Mouse (Mus musculus): Measurements from ENCODE around the gene Magoh. TPM values are rescaled to one million over a fixed set of nuclear protein-coding genes. Genes with fewer than 3 reads are reported as not detected.

Magoh gene
- total RNA-seq, 1 experiment: 192 TPM

DNA sequence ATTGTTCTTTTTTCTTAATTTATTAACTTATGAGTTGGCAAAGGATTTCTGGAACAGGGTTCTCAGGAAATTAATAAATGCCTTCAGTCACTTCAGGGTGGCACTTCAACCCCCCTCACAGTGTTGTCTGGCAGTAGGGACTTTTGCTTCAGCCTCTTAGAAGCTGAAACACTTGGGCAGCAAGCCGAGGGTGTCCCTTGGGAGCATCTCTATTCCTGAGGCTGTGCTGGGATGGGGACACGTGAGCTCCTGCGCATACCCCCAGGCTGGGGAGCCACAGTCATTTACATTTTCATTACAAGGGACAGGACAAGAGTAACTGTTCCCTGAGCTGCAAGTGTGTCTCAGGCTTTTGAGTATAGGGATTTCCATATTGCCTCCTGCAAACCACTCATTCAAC, 41.6 kb upstream of the Magoh start:
- Histone ChIP-seq H3K27ac (ENCODE audit: insufficient read depth, low read depth, low read length, poor library complexity, severe bottlenecking) (no peak overlapping the region), H3K9ac (ENCODE audit: insufficient read depth, low read depth, low read length, poor library complexity, severe bottlenecking) (no peak overlapping the region), H3K36me3 (ENCODE audit: control insufficient read depth, insufficient read depth, low read length, poor library complexity, severe bottlenecking) (no peaks in the 10 kb centered on the region), H3K4me1 (ENCODE audit: control insufficient read depth in 2 of 2, insufficient read depth in 2 of 2, low read length in 2 of 2, poor library complexity in 1 of 2) (peaks cover 2 to 3% of the 10 kb centered on the region in 2 experiments; a peak in 1 of 4 replicates), H3K9me3 (ENCODE audit: control insufficient read depth, insufficient read depth, low read depth, low read length) (no peaks in the 10 kb centered on the region), H3K4me3 (ENCODE audit: insufficient read depth in 1 of 2, low read depth in 1 of 2, low read length in 2 of 2, poor library complexity in 1 of 2, severe bottlenecking in 1 of 2) (no peak overlapping the region)
- no peak for TF ChIP-seq MAFK (IDR thresholded peaks at IDR 0.05; ENCODE audit: insufficient read depth, low read depth, low read length)
- no peak for TF ChIP-seq HCFC1 (IDR thresholded peaks at IDR 0.05; ENCODE audit: borderline replicate concordance, insufficient read depth, low read length)
- TF ChIP-seq CHD2 (IDR thresholded peaks at IDR 0.05; ENCODE audit: low read depth, low read length): no peak
- no peak for TF ChIP-seq ZNF384 (IDR thresholded peaks at IDR 0.05; ENCODE audit: low read depth, low read length)
- no peak for TF ChIP-seq ZC3H11A (IDR thresholded peaks at IDR 0.05; ENCODE audit: borderline replicate concordance, low read depth, low read length)
- no peak for DNase-seq (ENCODE audit: low read depth, low spot score)
- in situ Hi-C loops (cut with MboI; ENCODE audit: low sequenced_read_pairs in 2 of 2, unreplicated experiment in 2 of 2): no loop called here

DNA sequence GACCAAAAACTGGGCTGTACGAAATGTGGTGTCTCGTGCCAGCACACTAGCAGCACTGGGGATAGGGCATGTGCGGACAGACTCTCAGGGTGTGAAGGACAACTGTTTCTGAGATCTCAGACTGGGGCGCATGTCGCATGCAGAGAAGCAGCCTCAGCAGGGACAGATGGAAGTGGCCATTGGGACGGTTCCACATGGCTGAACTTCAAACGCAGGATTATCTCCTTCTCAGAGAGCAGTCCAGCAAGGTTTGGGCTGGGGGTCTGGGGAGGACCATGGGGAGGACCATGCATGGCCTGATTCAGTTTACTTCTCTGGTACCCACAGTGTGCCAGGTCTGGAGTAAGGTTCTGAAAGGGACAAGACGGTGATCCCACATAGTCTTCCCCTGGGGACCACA, 35.9 kb upstream of the Magoh start:
- no peak overlapping the region for H3K4me3 ChIP-seq (ENCODE audit: insufficient read depth in 1 of 2, low read depth in 1 of 2, low read length in 2 of 2, poor library complexity in 1 of 2, severe bottlenecking in 1 of 2)
- H3K27ac ChIP-seq (ENCODE audit: insufficient read depth, low read depth, low read length, poor library complexity, severe bottlenecking): no peak overlapping the region
- in situ Hi-C loops (cut with MboI; ENCODE audit: low sequenced_read_pairs in 2 of 2, unreplicated experiment in 2 of 2): loop anchor here in 1 of 2 experiments (10.0 kb wide), 1 partner anchor 109 kb away; no protein-coding TSS in a partner anchor
- H3K9me3 ChIP-seq (ENCODE audit: control insufficient read depth, insufficient read depth, low read depth, low read length): no peaks in the 10 kb centered on the region
- DNase-seq (ENCODE audit: low read depth, low spot score): no peak
- H3K36me3 ChIP-seq (ENCODE audit: control insufficient read depth, insufficient read depth, low read length, poor library complexity, severe bottlenecking): no peaks in the 10 kb centered on the region
- no peak for TF ChIP-seq ZNF384 (IDR thresholded peaks at IDR 0.05; ENCODE audit: low read depth, low read length)
- no peak for TF ChIP-seq CHD2 (IDR thresholded peaks at IDR 0.05; ENCODE audit: low read depth, low read length)
- no peak for TF ChIP-seq MAFK (IDR thresholded peaks at IDR 0.05; ENCODE audit: insufficient read depth, low read depth, low read length)
- TF ChIP-seq HCFC1 (IDR thresholded peaks at IDR 0.05; ENCODE audit: borderline replicate concordance, insufficient read depth, low read length): no peak
- TF ChIP-seq ZC3H11A (IDR thresholded peaks at IDR 0.05; ENCODE audit: borderline replicate concordance, low read depth, low read length): no peak
- no peak overlapping the region for H3K9ac ChIP-seq (ENCODE audit: insufficient read depth, low read depth, low read length, poor library complexity, severe bottlenecking)
- H3K4me1 ChIP-seq (ENCODE audit: control insufficient read depth in 2 of 2, insufficient read depth in 2 of 2, low read length in 2 of 2, poor library complexity in 1 of 2): peaks cover 0 to 1% of the 10 kb centered on the region in 2 experiments; a peak in 1 of 4 replicates

DNA sequence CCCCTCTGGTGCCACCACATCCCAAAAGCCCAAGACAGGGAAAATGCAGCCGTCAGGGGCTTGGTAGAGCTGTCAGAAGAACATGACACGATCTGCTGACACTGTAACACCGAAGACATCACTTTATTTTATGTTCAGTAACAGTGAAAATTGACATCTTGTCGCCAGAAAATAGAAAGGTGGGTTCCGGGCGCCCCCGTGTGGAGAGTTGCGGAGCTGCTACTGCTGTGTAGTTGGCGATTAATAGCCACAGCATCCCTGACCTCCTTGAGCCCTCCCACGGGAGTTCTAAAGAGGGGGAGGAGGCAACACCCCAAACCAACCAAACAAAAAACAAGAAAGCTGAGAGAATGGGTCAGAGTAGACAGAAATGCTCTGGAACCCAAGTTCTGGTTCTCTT, 34.6 kb upstream of the Magoh start:
- in situ Hi-C loops (cut with MboI; ENCODE audit: low sequenced_read_pairs in 2 of 2, unreplicated experiment in 2 of 2): loop anchor here in 1 of 2 experiments (10.0 kb wide), 1 partner anchor 110 kb away; no protein-coding TSS in a partner anchor
- no peak overlapping the region for H3K9ac ChIP-seq (ENCODE audit: insufficient read depth, low read depth, low read length, poor library complexity, severe bottlenecking)
- no peak for DNase-seq (ENCODE audit: low read depth, low spot score)
- H3K36me3 ChIP-seq (ENCODE audit: control insufficient read depth, insufficient read depth, low read length, poor library complexity, severe bottlenecking): no peaks in the 10 kb centered on the region
- H3K4me1 ChIP-seq (ENCODE audit: control insufficient read depth in 2 of 2, insufficient read depth in 2 of 2, low read length in 2 of 2, poor library complexity in 1 of 2): peaks cover 0 to 1% of the 10 kb centered on the region in 2 experiments; a peak in 1 of 4 replicates
- no peak overlapping the region; the same call in 1 of the 2 replicates for H3K27ac ChIP-seq (ENCODE audit: insufficient read depth, low read depth, low read length, poor library complexity, severe bottlenecking)
- no peak overlapping the region for H3K4me3 ChIP-seq (ENCODE audit: insufficient read depth in 1 of 2, low read depth in 1 of 2, low read length in 2 of 2, poor library complexity in 1 of 2, severe bottlenecking in 1 of 2)
- TF ChIP-seq ZC3H11A (IDR thresholded peaks at IDR 0.05; ENCODE audit: borderline replicate concordance, low read depth, low read length) (peak; percentile 75), HCFC1 (IDR thresholded peaks at IDR 0.05; ENCODE audit: borderline replicate concordance, insufficient read depth, low read length) (no peak)
- no peaks in the 10 kb centered on the region for H3K9me3 ChIP-seq (ENCODE audit: control insufficient read depth, insufficient read depth, low read depth, low read length)

DNA sequence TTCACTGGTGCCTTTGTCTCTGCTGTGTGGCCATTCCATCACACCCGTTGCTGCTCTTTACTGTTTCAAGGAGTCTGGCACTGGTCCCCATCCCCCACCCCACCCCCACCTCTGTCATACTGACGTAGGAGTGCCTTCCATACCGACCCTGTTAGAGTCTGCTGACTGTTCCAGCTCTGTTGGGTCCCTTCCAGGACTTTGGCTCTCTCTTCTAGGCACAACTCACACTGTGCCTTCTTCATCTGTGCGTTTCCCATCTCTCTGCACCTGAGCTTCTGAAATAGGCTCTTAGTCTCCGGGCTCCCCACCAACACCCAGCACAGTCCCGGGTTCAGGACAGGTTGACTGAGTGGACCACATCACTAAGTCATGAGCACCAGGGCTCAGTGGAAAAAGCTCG, 32.8 kb upstream of the Magoh start:
- no peak overlapping the region for H3K9ac ChIP-seq (ENCODE audit: insufficient read depth, low read depth, low read length, poor library complexity, severe bottlenecking)
- H3K4me1 ChIP-seq (ENCODE audit: control insufficient read depth in 2 of 2, insufficient read depth in 2 of 2, low read length in 2 of 2, poor library complexity in 1 of 2): peaks cover 0 to 1% of the 10 kb centered on the region in 2 experiments; a peak in 1 of 4 replicates
- H3K4me3 ChIP-seq (ENCODE audit: insufficient read depth in 1 of 2, low read depth in 1 of 2, low read length in 2 of 2, poor library complexity in 1 of 2, severe bottlenecking in 1 of 2): no peak overlapping the region; a peak in 1 of 4 replicates
- DNase-seq (ENCODE audit: low read depth, low spot score): no peak
- H3K27ac ChIP-seq (ENCODE audit: insufficient read depth, low read depth, low read length, poor library complexity, severe bottlenecking): no peak overlapping the region
- TF ChIP-seq CHD2 (IDR thresholded peaks at IDR 0.05; ENCODE audit: low read depth, low read length): no peak
- in situ Hi-C loops (cut with MboI; ENCODE audit: low sequenced_read_pairs in 2 of 2, unreplicated experiment in 2 of 2): loop anchor here in 1 of 2 experiments (10.0 kb wide), 1 partner anchor 112 kb away; no protein-coding TSS in a partner anchor
- no peaks in the 10 kb centered on the region for H3K36me3 ChIP-seq (ENCODE audit: control insufficient read depth, insufficient read depth, low read length, poor library complexity, severe bottlenecking)
- H3K9me3 ChIP-seq (ENCODE audit: control insufficient read depth, insufficient read depth, low read depth, low read length): no peaks in the 10 kb centered on the region

DNA sequence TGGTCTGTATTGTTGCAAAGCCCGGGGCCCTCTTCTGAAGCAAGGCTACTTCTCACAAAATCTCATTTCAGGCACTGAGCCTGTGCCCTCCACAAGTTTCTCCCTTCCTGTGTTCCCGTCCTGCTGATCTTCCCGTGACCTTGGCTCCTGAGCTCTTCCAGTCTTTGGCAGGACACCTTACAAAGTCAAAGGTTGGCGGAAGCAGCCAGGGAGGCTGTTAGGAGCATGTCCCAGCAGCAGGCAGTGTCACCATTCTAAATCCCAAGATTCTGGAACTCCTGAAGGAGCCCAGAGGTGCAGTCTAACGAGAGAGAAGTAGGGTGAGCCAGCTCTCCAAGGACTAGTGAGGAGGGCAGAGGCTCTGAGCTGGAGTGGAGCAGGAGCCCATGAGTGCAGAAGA, 31.0 kb upstream of the Magoh start:
- no peak for DNase-seq (ENCODE audit: low read depth, low spot score)
- TF ChIP-seq MAFK (IDR thresholded peaks at IDR 0.05; ENCODE audit: insufficient read depth, low read depth, low read length): no peak
- TF ChIP-seq ZC3H11A (IDR thresholded peaks at IDR 0.05; ENCODE audit: borderline replicate concordance, low read depth, low read length): no peak
- no peak for TF ChIP-seq ZNF384 (IDR thresholded peaks at IDR 0.05; ENCODE audit: low read depth, low read length)
- no peak for TF ChIP-seq HCFC1 (IDR thresholded peaks at IDR 0.05; ENCODE audit: borderline replicate concordance, insufficient read depth, low read length)
- TF ChIP-seq CHD2 (IDR thresholded peaks at IDR 0.05; ENCODE audit: low read depth, low read length): no peak
- no peak overlapping the region for H3K27ac ChIP-seq (ENCODE audit: insufficient read depth, low read depth, low read length, poor library complexity, severe bottlenecking)
- no peak overlapping the region for H3K9ac ChIP-seq (ENCODE audit: insufficient read depth, low read depth, low read length, poor library complexity, severe bottlenecking)
- in situ Hi-C loops (cut with MboI; ENCODE audit: low sequenced_read_pairs in 2 of 2, unreplicated experiment in 2 of 2): loop anchor here in 1 of 2 experiments (10.0 kb wide), 1 partner anchor 114 kb away; no protein-coding TSS in a partner anchor
- no peaks in the 10 kb centered on the region for H3K36me3 ChIP-seq (ENCODE audit: control insufficient read depth, insufficient read depth, low read length, poor library complexity, severe bottlenecking)
- no peaks in the 10 kb centered on the region for H3K9me3 ChIP-seq (ENCODE audit: control insufficient read depth, insufficient read depth, low read depth, low read length)
- peaks cover 0 to 1% of the 10 kb centered on the region in 2 experiments; a peak in 1 of 4 replicates for H3K4me1 ChIP-seq (ENCODE audit: control insufficient read depth in 2 of 2, insufficient read depth in 2 of 2, low read length in 2 of 2, poor library complexity in 1 of 2)
- H3K4me3 ChIP-seq (ENCODE audit: insufficient read depth in 1 of 2, low read depth in 1 of 2, low read length in 2 of 2, poor library complexity in 1 of 2, severe bottlenecking in 1 of 2): no peak overlapping the region

Measured in ES-E14 (cell line).